ENCODE assay signal across 16 mouse cellular contexts in the genomic region with DNA sequence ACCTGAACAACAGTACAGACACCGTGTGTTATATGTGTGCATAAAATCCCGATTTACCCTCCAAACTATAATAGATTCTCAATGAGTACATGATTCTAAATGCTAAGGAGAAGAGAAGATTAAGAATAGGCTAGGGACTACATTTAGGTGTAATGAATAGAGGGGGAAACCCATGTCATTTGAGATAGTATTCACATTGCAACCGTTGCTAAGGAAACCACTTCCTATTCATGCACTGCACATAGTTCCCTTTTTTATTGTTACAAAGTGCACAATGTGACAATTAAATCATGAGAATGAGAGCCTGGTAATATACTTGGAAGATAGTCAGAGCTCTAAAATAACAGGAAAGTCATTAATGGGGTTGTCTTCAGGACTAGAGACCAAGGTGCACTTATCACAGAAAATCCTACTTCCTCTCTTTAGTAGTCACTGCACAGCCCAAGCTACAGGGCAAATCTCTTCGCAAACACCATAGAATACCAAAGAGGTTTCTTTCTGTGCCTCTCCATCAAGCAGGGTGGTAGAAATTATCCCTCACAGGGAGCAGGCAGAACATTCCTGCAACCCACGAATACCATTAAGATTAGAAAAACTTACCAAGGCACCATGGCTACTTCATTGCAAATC.
DNase-seq lines count a peak whose midpoint lies in the region; ATAC-seq lines count a peak whose summit lies in the region.
"Had no signal": no experiment of that assay in that cellular context is flagged by ENCODE, and none has a peak within 500 bp of the region (broad histone marks: within the 10 kb centered on the region; RNA-seq: fewer than 3 reads in every experiment).

No protein-coding gene starts in this region.

- H3K4me2 ChIP-seq in forebrain, embryonic 14.5 days (ENCODE audit: low read length), result no peak overlapping the region
- no peak overlapping the region for H3K4me2 ChIP-seq in neural tube, embryonic 13.5 days
- no peak overlapping the region for H3K4me2 ChIP-seq in neural tube, embryonic 15.5 days
- H3K4me2 ChIP-seq: heart, embryonic 15.5 days; liver, embryonic 13.5 days; midbrain, embryonic 12.5 days had no signal

- ATAC-seq in forebrain, embryonic 14.5 days, result no peak
- ATAC-seq in neural tube, embryonic 13.5 days (ENCODE audit: low read depth), result peak; percentile 63; the same call in 1 of the 2 replicates
- ATAC-seq in neural tube, embryonic 15.5 days (ENCODE audit: low FRiP score), result no peak; the same call in 1 of the 2 replicates
- ATAC-seq: lung, postnatal 0 days had no signal

- H3K27me3 ChIP-seq in forebrain, embryonic 14.5 days (replicated peaks; ENCODE audit: control insufficient read depth, insufficient read depth, low read length), result no peaks in the 10 kb centered on the region
- no peaks in the 10 kb centered on the region for H3K27me3 ChIP-seq in forebrain, embryonic 10.5 days (ENCODE audit: poor library complexity, severe bottlenecking)
- no peaks in the 10 kb centered on the region for H3K27me3 ChIP-seq in neural tube, embryonic 13.5 days
- no peaks in the 10 kb centered on the region for H3K27me3 ChIP-seq in neural tube, embryonic 15.5 days (replicated peaks)
- no peaks in the 10 kb centered on the region for H3K27me3 ChIP-seq in embryonic facial prominence, embryonic 10.5 days (replicated peaks; ENCODE audit: low read depth, poor library complexity, severe bottlenecking)
- H3K27me3 ChIP-seq: heart, embryonic 15.5 days; liver, embryonic 13.5 days; midbrain, embryonic 12.5 days had no signal

- no peaks in the 10 kb centered on the region for H3K79me2 ChIP-seq in macrophage (ENCODE audit: inconsistent target)

- no peak overlapping the region for H3K4me3 ChIP-seq in forebrain, embryonic 14.5 days (ENCODE audit: low read depth, low read length)
- no peak overlapping the region for H3K4me3 ChIP-seq in forebrain, embryonic 10.5 days
- no peak overlapping the region for H3K4me3 ChIP-seq in neural tube, embryonic 13.5 days
- H3K4me3 ChIP-seq in neural tube, embryonic 15.5 days (replicated peaks), result no peak overlapping the region
- H3K4me3 ChIP-seq in macrophage (ENCODE audit: inconsistent target), result no peak overlapping the region
- no peak overlapping the region for H3K4me3 ChIP-seq in embryonic facial prominence, embryonic 10.5 days
- H3K4me3 ChIP-seq: heart, embryonic 15.5 days; limb, embryonic 10.5 days; liver, embryonic 13.5 days; midbrain, embryonic 12.5 days had no signal

- no peak overlapping the region for H3K27ac ChIP-seq in forebrain, embryonic 14.5 days (ENCODE audit: low read depth, low read length)
- no peak overlapping the region for H3K27ac ChIP-seq in forebrain, embryonic 10.5 days
- no peak overlapping the region for H3K27ac ChIP-seq in neural tube, embryonic 13.5 days (replicated peaks)
- no peak overlapping the region for H3K27ac ChIP-seq in neural tube, embryonic 15.5 days (replicated peaks)
- peak overlapping the region; percentile 78 for H3K27ac ChIP-seq in macrophage
- H3K27ac ChIP-seq in embryonic facial prominence, embryonic 10.5 days (replicated peaks), result no peak overlapping the region
- H3K27ac ChIP-seq: heart, embryonic 15.5 days; limb, embryonic 10.5 days; liver, embryonic 13.5 days; midbrain, embryonic 12.5 days had no signal

- H3K9me3 ChIP-seq in forebrain, embryonic 14.5 days (replicated peaks; ENCODE audit: control insufficient read depth, low read length), result 0 out of 2 replicates have a peak, but pooled peaks cover under 1% of the 10 kb centered on the region
- no peaks in the 10 kb centered on the region for H3K9me3 ChIP-seq in forebrain, embryonic 10.5 days
- H3K9me3 ChIP-seq in neural tube, embryonic 13.5 days, result no peaks in the 10 kb centered on the region
- no peaks in the 10 kb centered on the region for H3K9me3 ChIP-seq in neural tube, embryonic 15.5 days (replicated peaks)
- 0 out of 2 replicates have a peak, but pooled peaks cover under 1% of the 10 kb centered on the region for H3K9me3 ChIP-seq in embryonic facial prominence, embryonic 10.5 days
- H3K9me3 ChIP-seq: heart, embryonic 15.5 days; limb, embryonic 10.5 days; liver, embryonic 13.5 days had no signal

- 65% methylated on average over 5 of the region's 5 CpGs for WGBS in forebrain, embryonic 14.5 days
- WGBS in forebrain, embryonic 10.5 days, result 89% methylated on average over 5 of the region's 5 CpGs
- 64% methylated on average over 5 of the region's 5 CpGs for WGBS in neural tube, embryonic 13.5 days
- WGBS in neural tube, embryonic 15.5 days, result 50% methylated on average over 5 of the region's 5 CpGs
- 18% methylated on average over 5 of the region's 5 CpGs for WGBS in macrophage (ENCODE audit: missing documents)
- whole genome bisulfite sequencing in embryonic facial prominence, embryonic 10.5 days, result 90% methylated on average over 5 of the region's 5 CpGs

- H3K4me1 ChIP-seq in forebrain, embryonic 14.5 days (ENCODE audit: control insufficient read depth, insufficient read depth, low read length), result no peaks in the 10 kb centered on the region
- peaks cover 5% of the 10 kb centered on the region; the same call in 1 of the 2 replicates for H3K4me1 ChIP-seq in forebrain, embryonic 10.5 days
- H3K4me1 ChIP-seq in neural tube, embryonic 13.5 days (replicated peaks), result no peaks in the 10 kb centered on the region
- H3K4me1 ChIP-seq in neural tube, embryonic 15.5 days, result no peaks in the 10 kb centered on the region
- H3K4me1 ChIP-seq in embryonic facial prominence, embryonic 10.5 days, result no peaks in the 10 kb centered on the region
- H3K4me1 ChIP-seq: heart, embryonic 15.5 days; limb, embryonic 10.5 days; liver, embryonic 13.5 days had no signal

- no peaks in the 10 kb centered on the region for H3K36me3 ChIP-seq in forebrain, embryonic 14.5 days (ENCODE audit: control insufficient read depth, insufficient read depth, low read length)
- no peaks in the 10 kb centered on the region for H3K36me3 ChIP-seq in forebrain, embryonic 10.5 days (replicated peaks)
- no peaks in the 10 kb centered on the region for H3K36me3 ChIP-seq in neural tube, embryonic 13.5 days
- H3K36me3 ChIP-seq in neural tube, embryonic 15.5 days, result no peaks in the 10 kb centered on the region
- H3K36me3 ChIP-seq in macrophage (ENCODE audit: inconsistent target), result no peaks in the 10 kb centered on the region
- H3K36me3 ChIP-seq in embryonic facial prominence, embryonic 10.5 days (replicated peaks), result no peaks in the 10 kb centered on the region
- H3K36me3 ChIP-seq: heart, embryonic 15.5 days; limb, embryonic 10.5 days; liver, embryonic 13.5 days; midbrain, embryonic 12.5 days had no signal

- DNase-seq in forebrain, embryonic 14.5 days (ENCODE audit: low spot score), result peak; percentile 50
- no peak for DNase-seq in forebrain, embryonic 10.5 days (ENCODE audit: extremely low spot score, low spot score)
- DNase-seq in lung, postnatal 36 days, result no peak
- DNase-seq in embryonic facial prominence, embryonic 10.5 days (ENCODE audit: low spot score), result no peak
- no peak for DNase-seq in urinary bladder, postnatal 25 days (ENCODE audit: low spot score)
- DNase-seq: adrenal gland, adult 8-10 months; cerebellum, postnatal 25 days; kidney, adult 8-10 months; liver, embryonic 13.5 days had no signal

- H3K9ac ChIP-seq in forebrain, embryonic 14.5 days (ENCODE audit: low read length), result no peak overlapping the region
- H3K9ac ChIP-seq in neural tube, embryonic 13.5 days, result no peak overlapping the region
- no peak overlapping the region for H3K9ac ChIP-seq in neural tube, embryonic 15.5 days (replicated peaks)
- H3K9ac ChIP-seq: heart, embryonic 15.5 days; liver, embryonic 13.5 days; midbrain, embryonic 12.5 days had no signal
